Mouse (Mus musculus) liver, embryonic 16.5 days (tissue): Measurements from ENCODE around the gene Igfbp6. TPM values are rescaled to one million over a fixed set of nuclear protein-coding genes. Genes with fewer than 3 reads are reported as not detected.

ENCODE experiments used
- ATAC-seq: fragments of 200-750 bp; cut with Nextera tagmentation; 2 replicates; pipeline ENCODE4 v1.8.0; 2017; ENCODE audit warnings: low read depth, mild to moderate bottlenecking, moderate number of reproducible peaks, moderate library complexity
- H3K27ac ChIP-seq: fragments of 300-500 bp; sonication (generic); 2 replicates; pipeline ENCODE4 v1.5.1; 2014; ENCODE audit warnings: mild to moderate bottlenecking, low read length
- H3K27me3 ChIP-seq: fragments of 300-500 bp; sonication (generic); 2 replicates; pipeline ENCODE4 v1.6.1; 2014; ENCODE audit warnings: low read depth, low read length, mixed read lengths; ENCODE audit not compliant: control insufficient read depth, insufficient read depth
- H3K36me3 ChIP-seq: fragments of 300-500 bp; sonication (generic); 2 replicates; pipeline ENCODE4 v1.6.1; 2014; ENCODE audit warnings: mild to moderate bottlenecking; ENCODE audit not compliant: control insufficient read depth, insufficient read depth
- H3K4me1 ChIP-seq: fragments of 300-500 bp; sonication (generic); 2 replicates; pipeline ENCODE4 v1.6.1; 2014; ENCODE audit warnings: low read depth, low read length, mixed read lengths; ENCODE audit not compliant: control insufficient read depth
- H3K4me2 ChIP-seq: fragments of 300-500 bp; sonication (generic); 2 replicates; pipeline ENCODE4 v1.6.1; 2014; ENCODE audit warnings: low read depth, low read length, mixed read lengths
- H3K4me3 ChIP-seq: fragments of 300-500 bp; sonication (generic); 2 replicates; pipeline ENCODE4 v1.5.1; 2014; ENCODE audit warnings: low read depth, mild to moderate bottlenecking, low read length
- H3K9ac ChIP-seq: fragments of 300-500 bp; sonication (generic); 2 replicates; pipeline ENCODE4 v1.6.1; 2014; ENCODE audit warnings: low read depth, low read length
- H3K9me3 ChIP-seq: fragments of 300-500 bp; sonication (generic); replicated peaks from 2 replicates; pipeline ENCODE4 v1.6.1; 2016; ENCODE audit warnings: low read length; ENCODE audit not compliant: control insufficient read depth
- WGBS: fragments of 180-500 bp; shearing (Covaris S2); extraction: QIAGEN DNeasy Blood & Tissue Kit; methylation state at CpG from one replicate; pipeline ENCODE4 v1.1.7; 2014; ENCODE audit not compliant: insufficient replicate concordance; 5-methylcytosine and 5-hydroxymethylcytosine counted together
- polyA plus RNA-seq: library from polyadenylated mRNA; unstranded; fragments of >200 nt; fragmentation: Nextera tagmentation; extraction: Ambion mirVana; gene quantifications from 2 replicates; pipeline ENCODE4 v1.2.1, GENCODE M21; 2015

Gene Igfbp6
- polyA plus RNA-seq, 1 experiment from 2014 or later = 2.4 TPM

DNA sequence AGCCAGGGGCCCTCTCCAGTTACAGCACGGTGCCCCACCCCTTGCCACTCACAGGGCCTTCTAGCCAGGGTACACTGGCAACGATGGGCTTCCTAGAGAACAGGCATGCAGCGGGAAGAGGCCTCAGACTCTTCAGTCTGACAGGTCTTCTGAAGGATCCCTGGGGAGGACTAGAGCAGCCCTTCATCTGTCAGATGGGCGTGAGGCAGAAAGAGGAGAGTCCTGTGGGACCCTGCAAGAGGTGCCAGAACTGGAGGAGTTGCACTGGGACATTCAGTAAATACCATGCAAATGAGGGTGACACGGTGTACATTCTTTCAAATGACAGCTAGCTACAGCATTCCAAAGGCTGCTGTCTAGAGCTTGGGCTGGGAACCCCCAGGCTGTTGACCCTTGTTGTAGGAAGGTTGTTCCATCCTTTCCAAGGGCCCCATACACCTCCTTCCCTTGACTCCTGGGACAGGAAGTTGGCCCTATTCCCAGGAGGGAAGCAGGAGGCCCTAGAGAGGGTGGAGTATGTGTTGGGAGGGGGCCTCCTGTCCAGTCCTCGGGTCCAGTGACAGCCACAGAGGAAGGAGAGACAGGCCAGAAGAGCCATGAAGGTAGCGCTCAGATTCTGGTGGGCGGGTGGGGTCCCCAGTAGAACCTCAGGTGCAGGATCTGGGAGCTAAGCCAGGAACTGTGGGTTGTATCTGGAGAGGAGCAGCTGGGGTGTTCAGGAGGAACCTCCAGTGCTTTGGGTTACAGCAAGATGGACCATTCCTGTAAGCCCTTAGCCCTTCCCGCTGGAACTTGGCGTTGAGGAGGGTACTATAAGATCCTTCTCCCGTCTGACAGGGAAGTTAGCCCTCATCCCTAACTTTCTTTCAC is 42.3 kb upstream of the Igfbp6 start:
- Histone ChIP-seq H3K27ac (peak overlapping the region; percentile 57), H3K4me3 (peak overlapping the region; percentile 8), H3K9me3 (no peaks in the 10 kb centered on the region), H3K4me2 (no peak overlapping the region), H3K36me3 (no peaks in the 10 kb centered on the region; the same call in 1 of the 2 replicates), H3K9ac (no peak overlapping the region), H3K4me1 (peaks cover 42% of the 10 kb centered on the region), H3K27me3 (peaks cover 29% of the 10 kb centered on the region)
- WGBS = 42% methylated on average over 11 of the region's 11 CpGs
- ATAC-seq = peak; percentile 11; the same call in 1 of the 2 replicates

DNA sequence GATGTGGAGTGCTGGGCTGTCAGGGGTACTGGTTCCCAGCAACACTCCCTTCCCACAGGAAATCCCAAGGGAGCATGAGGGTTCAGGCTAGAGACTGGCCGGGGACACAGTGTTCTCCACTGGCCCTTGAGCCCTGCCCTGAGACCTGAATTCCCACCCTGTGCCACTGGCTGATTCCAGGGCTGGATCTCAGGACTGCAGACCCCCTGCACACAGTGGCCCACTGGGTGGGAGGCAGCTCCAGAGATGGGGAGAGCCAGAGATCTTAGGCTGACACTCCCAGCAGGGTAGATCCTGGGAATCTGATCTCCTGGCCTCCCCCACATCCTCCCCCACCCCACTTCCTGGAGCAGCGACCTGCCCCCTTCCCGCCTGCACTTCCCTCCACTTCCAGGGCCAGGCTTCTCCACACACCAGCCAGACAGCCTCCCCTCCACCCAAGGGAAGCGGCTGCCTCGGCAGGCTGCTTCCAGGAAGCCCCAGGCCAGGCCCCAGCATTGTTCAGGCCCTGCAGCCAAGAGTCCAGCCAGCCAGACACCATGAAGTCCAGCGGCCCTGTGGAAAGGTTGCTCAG is 41.5 kb upstream of the Igfbp6 start:
- Histone ChIP-seq H3K36me3 (no peaks in the 10 kb centered on the region), H3K27me3 (peaks cover 30% of the 10 kb centered on the region), H3K4me3 (peak overlapping the region; percentile 23), H3K4me1 (peaks cover 45% of the 10 kb centered on the region), H3K27ac (peak overlapping the region; percentile 57), H3K4me2 (no peak overlapping the region; the same call in 1 of the 2 replicates), H3K9me3 (no peaks in the 10 kb centered on the region), H3K9ac (peak overlapping the region; percentile 22)
- 40% methylated on average over 6 of the region's 6 CpGs for WGBS
- ATAC-seq = no peak

DNA sequence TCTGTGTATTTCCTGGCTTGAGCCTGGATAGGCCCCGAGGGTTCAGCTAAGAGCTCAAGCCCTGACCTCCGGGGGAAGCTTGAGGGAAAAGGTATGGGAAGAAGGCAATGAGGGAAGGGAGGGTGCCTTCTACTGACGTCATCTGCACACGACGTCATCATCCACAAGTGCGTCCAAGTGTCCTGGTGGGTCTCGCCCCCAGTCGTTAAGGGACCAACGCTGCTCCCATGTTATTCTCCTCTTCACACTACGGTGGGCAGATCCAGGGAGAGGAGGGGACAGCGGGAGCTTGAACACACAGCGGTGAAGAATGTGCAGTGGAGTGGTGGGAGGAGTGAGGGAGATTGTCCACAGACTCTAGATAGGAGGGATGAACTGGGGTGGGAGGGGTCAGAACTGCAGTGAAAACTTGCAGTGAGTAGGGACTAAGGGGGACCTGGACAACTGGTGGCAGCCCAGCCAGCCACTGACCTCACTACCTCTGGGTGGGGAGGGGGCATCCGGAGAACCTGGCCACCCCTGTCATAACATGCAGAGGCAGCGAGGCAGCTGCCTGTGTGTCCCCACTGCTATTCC is 40.7 kb upstream of the Igfbp6 start:
- peak overlapping the region; percentile 23 for H3K4me3 ChIP-seq
- H3K9ac ChIP-seq = peak overlapping the region; percentile 22; the same call in 1 of the 2 replicates
- peak overlapping the region; percentile 57 for H3K27ac ChIP-seq
- peaks cover 47% of the 10 kb centered on the region for H3K4me1 ChIP-seq
- no peaks in the 10 kb centered on the region for H3K36me3 ChIP-seq
- 24% methylated on average over 14 of the region's 14 CpGs for WGBS
- no peaks in the 10 kb centered on the region for H3K9me3 ChIP-seq
- peaks cover 30% of the 10 kb centered on the region for H3K27me3 ChIP-seq
- no peak for ATAC-seq
- H3K4me2 ChIP-seq = peak overlapping the region; percentile 24

DNA sequence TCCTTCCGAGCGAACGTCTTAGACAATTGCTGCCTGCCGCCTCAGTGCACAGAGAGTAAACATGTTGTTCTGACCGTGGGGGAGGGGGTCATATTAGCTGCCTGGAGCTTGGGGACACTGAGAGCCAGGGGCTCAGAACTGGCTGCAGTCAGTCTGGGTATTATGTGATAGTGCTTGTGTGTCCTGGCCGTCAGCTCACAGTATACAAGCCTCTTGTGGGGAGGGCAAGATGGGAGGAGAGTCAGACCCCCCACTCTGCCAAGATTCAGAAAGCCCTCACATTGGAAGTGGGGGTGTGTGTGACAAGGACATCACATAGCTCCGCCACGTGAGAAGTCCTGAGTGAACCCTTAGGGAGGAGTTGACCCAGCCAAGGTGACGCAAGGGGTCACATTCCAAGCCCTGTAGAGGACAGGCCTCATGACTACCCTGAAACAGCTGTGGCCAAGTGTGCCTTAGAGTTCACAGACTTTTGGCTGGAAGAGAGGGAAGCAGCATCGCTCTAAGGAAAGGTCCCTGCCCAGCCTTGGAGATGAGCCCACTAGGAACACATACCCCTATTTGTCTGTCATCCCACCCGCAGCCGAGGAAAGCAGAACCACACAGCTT is 40.1 kb upstream of the Igfbp6 start:
- Histone ChIP-seq H3K4me2 (peak overlapping the region; percentile 24; the same call in 1 of the 2 replicates), H3K4me3 (peak overlapping the region; percentile 23), H3K9ac (peak overlapping the region; percentile 15; the same call in 1 of the 2 replicates), H3K9me3 (no peaks in the 10 kb centered on the region), H3K36me3 (no peaks in the 10 kb centered on the region), H3K4me1 (peaks cover 47% of the 10 kb centered on the region), H3K27me3 (peaks cover 30% of the 10 kb centered on the region), H3K27ac (peak overlapping the region; percentile 52)
- 47% methylated on average over 12 of the region's 12 CpGs for WGBS
- peak; percentile 36 for ATAC-seq

DNA sequence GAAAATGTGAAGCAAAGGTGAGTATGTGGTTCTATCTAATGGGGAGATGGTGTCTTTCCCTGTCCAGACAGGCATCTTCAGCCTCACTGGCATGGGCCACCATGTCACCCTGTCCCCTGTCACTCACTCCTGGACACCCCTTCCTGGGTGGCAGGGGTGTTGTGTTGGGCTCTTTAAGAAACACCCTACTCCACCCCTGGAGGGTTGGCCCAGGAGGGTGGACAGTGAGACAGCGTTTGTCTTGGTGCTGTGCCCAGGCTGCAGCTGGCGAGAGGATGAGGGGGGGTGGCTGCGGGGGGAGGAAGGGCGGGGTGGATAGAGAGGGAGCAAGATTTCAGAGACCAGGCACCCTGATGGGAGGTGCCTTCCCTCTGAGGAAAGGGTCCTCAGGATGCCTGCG is 38.8 kb upstream of the Igfbp6 start:
- WGBS = 26% methylated on average over 5 of the region's 5 CpGs

DNA sequence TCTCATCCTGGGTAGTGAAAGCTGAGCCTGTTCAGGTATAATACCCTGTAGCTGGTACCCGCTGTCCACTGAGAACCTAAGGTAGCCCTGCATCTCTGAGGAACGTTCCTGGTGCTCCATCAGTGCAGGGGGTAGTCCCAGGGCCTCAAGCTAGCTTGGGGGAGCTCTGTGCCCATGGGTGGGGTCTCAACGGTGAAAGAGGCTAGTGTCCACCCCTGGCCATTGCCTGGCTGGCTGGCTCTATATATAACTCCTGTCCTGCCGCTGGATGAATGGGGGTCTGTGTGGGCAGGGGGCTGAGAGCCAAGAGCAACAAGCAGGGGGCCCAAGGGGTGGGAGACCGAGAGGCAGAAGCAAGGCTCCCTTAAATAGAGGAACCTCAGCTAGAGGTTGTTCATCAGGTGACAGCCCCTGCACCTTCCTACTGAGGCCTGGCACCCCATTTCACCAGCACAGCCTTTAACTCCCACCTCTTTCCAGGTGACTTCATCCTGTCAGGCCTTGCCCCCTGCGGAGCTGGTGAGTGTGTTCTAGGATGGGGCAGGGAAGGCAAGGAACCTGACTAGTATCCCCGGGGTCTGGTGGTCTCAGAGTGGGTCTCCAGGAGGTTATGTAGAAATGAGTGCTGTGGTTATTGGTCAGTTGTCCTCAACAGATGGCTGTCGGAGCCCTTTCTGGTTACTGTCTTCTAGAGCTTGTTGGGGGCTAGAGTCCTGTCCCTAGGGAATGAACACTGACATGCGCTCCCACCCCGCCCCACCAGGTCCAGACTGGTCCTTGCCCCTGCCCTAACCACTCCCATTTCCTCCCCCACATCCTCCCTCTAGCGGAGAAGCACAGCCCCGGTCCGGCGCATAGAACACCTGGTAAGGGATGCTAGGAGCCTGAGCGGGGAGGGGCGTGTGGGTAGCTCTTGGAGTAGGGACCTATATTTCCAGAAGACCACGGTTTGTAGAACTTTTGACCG is 38.1 kb upstream of the Igfbp6 start:
- 24% methylated on average over 18 of the region's 18 CpGs for WGBS
- peaks cover 34% of the 10 kb centered on the region for H3K4me1 ChIP-seq
- H3K9me3 ChIP-seq = no peaks in the 10 kb centered on the region
- peaks cover 20% of the 10 kb centered on the region for H3K27me3 ChIP-seq
- peak overlapping the region; percentile 49 for H3K4me2 ChIP-seq
- no peak overlapping the region for H3K27ac ChIP-seq
- no peak overlapping the region; the same call in 1 of the 2 replicates for H3K4me3 ChIP-seq
- no peaks in the 10 kb centered on the region for H3K36me3 ChIP-seq
- peak; percentile 12; the same call in 1 of the 2 replicates for ATAC-seq
- H3K9ac ChIP-seq = no peak overlapping the region

More for the DNA sequence above, 38.8 kb upstream of the Igfbp6 start:
- H3K36me3 ChIP-seq = no peaks in the 10 kb centered on the region
- no peak overlapping the region for H3K27ac ChIP-seq
- H3K9ac ChIP-seq = no peak overlapping the region
- peaks cover 27% of the 10 kb centered on the region for H3K27me3 ChIP-seq
- H3K9me3 ChIP-seq = no peaks in the 10 kb centered on the region
- peaks cover 40% of the 10 kb centered on the region for H3K4me1 ChIP-seq
- H3K4me2 ChIP-seq = no peak overlapping the region
- no peak for ATAC-seq
- no peak overlapping the region for H3K4me3 ChIP-seq

DNA sequence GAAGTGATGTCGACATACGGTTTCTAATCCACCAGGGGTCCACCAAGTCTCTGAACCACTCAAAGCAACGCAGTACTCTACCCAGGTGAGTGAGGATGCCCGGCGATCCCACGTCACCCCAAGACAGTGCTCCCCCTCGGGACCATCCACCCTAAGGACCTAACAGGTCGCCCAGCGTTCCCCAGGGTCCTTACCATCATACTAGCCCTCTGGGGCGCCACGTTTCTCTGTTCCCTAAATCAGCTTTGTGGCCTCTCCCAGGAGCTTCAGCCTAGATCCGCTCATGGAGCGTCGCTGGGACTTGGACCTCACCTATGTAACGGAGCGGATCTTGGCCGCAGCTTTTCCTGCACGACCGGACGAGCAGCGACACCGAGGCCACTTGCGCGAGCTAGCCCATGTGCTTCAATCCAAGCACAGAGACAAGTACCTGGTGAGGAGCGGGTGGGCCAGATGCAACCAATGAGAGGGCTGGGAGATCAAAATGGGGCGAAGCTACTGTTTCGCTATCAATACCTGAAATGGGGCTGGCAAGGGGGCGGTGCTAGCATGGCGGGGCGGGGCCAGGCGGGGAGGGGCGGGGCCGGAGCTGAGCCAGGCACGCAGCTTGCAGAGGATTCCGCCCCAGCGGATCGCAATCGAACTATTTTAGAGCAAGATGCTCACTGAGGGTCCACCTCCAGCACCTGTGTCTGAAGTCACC is 37.3 kb upstream of the Igfbp6 start:
- Histone ChIP-seq H3K27ac (no peak overlapping the region), H3K9ac (no peak overlapping the region)
- WGBS = 22% methylated on average over 38 of the region's 38 CpGs

More for the DNA sequence above, 37.3 kb upstream of the Igfbp6 start:
- no peak for ATAC-seq
- Histone ChIP-seq H3K27me3 (peaks cover 15% of the 10 kb centered on the region), H3K9me3 (no peaks in the 10 kb centered on the region), H3K4me3 (peak overlapping the region; percentile 28), H3K4me2 (peak overlapping the region; percentile 49), H3K4me1 (peaks cover 29% of the 10 kb centered on the region), H3K36me3 (no peaks in the 10 kb centered on the region)
